Mouse (Mus musculus) liver, embryonic 13.5 days (tissue): Measurements from ENCODE around the gene Snap23. TPM values are rescaled to one million over a fixed set of nuclear protein-coding genes. Genes with fewer than 3 reads are reported as not detected.
"Not testable (repeated sequence)": the region's sequence is repeated elsewhere in the genome, so short reads cannot be mapped to it uniquely, and the experiment has no call there.

ENCODE experiments used
- ATAC-seq: fragments of 200-750 bp; cut with Nextera tagmentation; 2 replicates; pipeline ENCODE4 v1.8.0; 2017; ENCODE audit warnings: low read depth, mild to moderate bottlenecking, moderate number of reproducible peaks, moderate library complexity
- DNase-seq: peaks from one replicate; pipeline ENCODE4 v3.0.0; 2022
- H3K27ac ChIP-seq: fragments of 300-500 bp; sonication (generic); 2 replicates; pipeline ENCODE4 v1.5.1; 2015; ENCODE audit warnings: moderate library complexity, mild to moderate bottlenecking, inconsistent platforms
- H3K27me3 ChIP-seq: fragments of 300-500 bp; sonication (generic); 2 replicates; pipeline ENCODE4 v1.6.1; 2015; ENCODE audit warnings: mild to moderate bottlenecking, inconsistent platforms
- H3K36me3 ChIP-seq: fragments of 300-500 bp; sonication (generic); 2 replicates; pipeline ENCODE4 v1.6.1; 2015; ENCODE audit warnings: mild to moderate bottlenecking, inconsistent platforms
- H3K4me1 ChIP-seq: fragments of 300-500 bp; sonication (generic); replicated peaks from 2 replicates; pipeline ENCODE4 v1.6.1; 2015; ENCODE audit warnings: inconsistent platforms
- H3K4me2 ChIP-seq: fragments of 300-500 bp; sonication (generic); 2 replicates; pipeline ENCODE4 v1.6.1; 2015; ENCODE audit warnings: inconsistent platforms, mild to moderate bottlenecking, moderate library complexity
- H3K4me3 ChIP-seq: fragments of 300-500 bp; sonication (generic); replicated peaks from 2 replicates; pipeline ENCODE4 v1.5.1; 2015; ENCODE audit warnings: mild to moderate bottlenecking, inconsistent platforms
- H3K9ac ChIP-seq: fragments of 300-500 bp; sonication (generic); 2 replicates; pipeline ENCODE4 v1.6.1; 2015; ENCODE audit warnings: mild to moderate bottlenecking, inconsistent platforms
- H3K9me3 ChIP-seq: fragments of 300-500 bp; sonication (generic); replicated peaks from 2 replicates; pipeline ENCODE4 v1.6.1; 2016; ENCODE audit warnings: inconsistent platforms
- WGBS: fragments of 180-500 bp; shearing (Covaris S2); methylation state at CpG from one replicate; pipeline ENCODE4 v1.1.7; 2015; ENCODE audit not compliant: insufficient replicate concordance; 5-methylcytosine and 5-hydroxymethylcytosine counted together
- polyA plus RNA-seq: library from polyadenylated mRNA; unstranded; fragments of >200 nt; fragmentation: Nextera tagmentation; extraction: Ambion mirVana; gene quantifications from 2 replicates; pipeline ENCODE4 v1.2.1, GENCODE M21; 2015

The Snap23 gene
- polyA plus RNA-seq, 1 experiment from 2014 or later, result 31.3 TPM

GRCm38 (mm10) chr2:120562859-120563234 lies 4.6 kb upstream of the Snap23 start:
- Histone ChIP-seq H3K4me3 (peak overlapping the region; percentile 86), H3K9me3 (no peaks in the 10 kb centered on the region), H3K36me3 (0 out of 2 replicates have a peak, but pooled peaks cover 5% of the 10 kb centered on the region), H3K4me2 (peak overlapping the region; percentile 79), H3K4me1 (peaks cover 60% of the 10 kb centered on the region), H3K27ac (peak overlapping the region; percentile 76), H3K27me3 (no peaks in the 10 kb centered on the region), H3K9ac (peak overlapping the region; percentile 90)
- DNase-seq, result no peak
- ATAC-seq, result no peak
- WGBS, result 6% methylated on average over 9 of the region's 9 CpGs

- DNase-seq, result peak; percentile 82
- Histone ChIP-seq H3K9ac (peak within 1 kb of the TSS; percentile 90), H3K36me3 (0 out of 2 replicates have a peak, but pooled peaks cover 5% of the 10 kb centered on the region), H3K4me2 (peak within 1 kb of the TSS; percentile 79), H3K9me3 (no peaks in the 10 kb centered on the region), H3K27me3 (no peaks in the 10 kb centered on the region), H3K27ac (peak within 1 kb of the TSS; percentile 76), H3K4me1 (peaks cover 60% of the 10 kb centered on the region), H3K4me3 (peak within 1 kb of the TSS; percentile 86)
- under 1% methylated on average over 50 of the region's 50 CpGs for WGBS
- peak; percentile 73 for ATAC-seq
Observed at GRCm38 (mm10) chr2:120563235-120563990, 4.1 kb upstream of the Snap23 start, which contains the start of gene Zfp106. TSS of gene Zfp106 (minus strand) at chr2:120563843.

GRCm38 (mm10) chr2:120564548-120565188 lies 2.8 kb upstream of the Snap23 start:
- Histone ChIP-seq H3K4me1 (peaks cover 69% of the 10 kb centered on the region), H3K27ac (peak overlapping the region; percentile 58)
- H3K27me3 ChIP-seq, H3K4me2 ChIP-seq, H3K4me3 ChIP-seq, H3K9me3 ChIP-seq, H3K36me3 ChIP-seq, H3K9ac ChIP-seq, ATAC-seq: not testable (repeated sequence)
- peak; percentile 18 for DNase-seq
- WGBS, result 33% methylated on average over 4 of the region's 4 CpGs

- Histone ChIP-seq H3K9ac (no peak overlapping the region), H3K4me1 (peaks cover 68% of the 10 kb centered on the region), H3K27ac (peak overlapping the region; percentile 58), H3K27me3 (no peaks in the 10 kb centered on the region), H3K4me3 (no peak overlapping the region), H3K36me3 (0 out of 2 replicates have a peak, but pooled peaks cover 5% of the 10 kb centered on the region), H3K9me3 (no peaks in the 10 kb centered on the region), H3K4me2 (no peak overlapping the region)
- no peak for DNase-seq
- ATAC-seq, result no peak
- WGBS, result 7% methylated on average over 2 of the region's 2 CpGs
Observed at GRCm38 (mm10) chr2:120565363-120565762, 2.1 kb upstream of the Snap23 start.

GRCm38 (mm10) chr2:120567798-120568320 lies 388 bp downstream of the Snap23 start:
- H3K27ac ChIP-seq, result peak overlapping the region; percentile 83
- H3K4me1 ChIP-seq, result peaks cover 62% of the 10 kb centered on the region
- peaks cover 11% of the 10 kb centered on the region for H3K36me3 ChIP-seq
- ATAC-seq (peak; percentile 66), DNase-seq (no peak)
- no peaks in the 10 kb centered on the region for H3K9me3 ChIP-seq
- H3K4me3 ChIP-seq, result peak overlapping the region; percentile 85
- peak overlapping the region; percentile 77 for H3K4me2 ChIP-seq
- peak overlapping the region; percentile 90 for H3K9ac ChIP-seq
- H3K27me3 ChIP-seq, result no peaks in the 10 kb centered on the region
- WGBS, result under 1% methylated on average over 22 of the region's 22 CpGs

GRCm38 (mm10) chr2:120571081-120571480 lies 3.6 kb downstream of the Snap23 start:
- no peak overlapping the region; the same call in 1 of the 2 replicates for H3K27ac ChIP-seq
- WGBS, result 85% methylated on average over 3 of the region's 3 CpGs

GRCm38 (mm10) chr2:120572161-120572560 lies 4.7 kb downstream of the Snap23 start:
- not testable (repeated sequence) for ATAC-seq
- WGBS, result 74% methylated on average over 3 of the region's 3 CpGs

More at GRCm38 (mm10) chr2:120571081-120571480, 3.6 kb downstream of the Snap23 start:
- H3K9me3 ChIP-seq, result no peaks in the 10 kb centered on the region
- ATAC-seq (no peak), DNase-seq (no peak)
- no peak overlapping the region for H3K4me3 ChIP-seq
- H3K4me1 ChIP-seq, result peaks cover 63% of the 10 kb centered on the region
- no peak overlapping the region for H3K9ac ChIP-seq
- H3K36me3 ChIP-seq, result peaks cover 11% of the 10 kb centered on the region
- H3K4me2 ChIP-seq, result no peak overlapping the region
- no peaks in the 10 kb centered on the region for H3K27me3 ChIP-seq

GRCm38 (mm10) chr2:120575121-120575520 lies 7.7 kb downstream of the Snap23 start:
- Histone ChIP-seq H3K4me3 (no peak overlapping the region), H3K9ac (no peak overlapping the region), H3K4me2 (peak overlapping the region; percentile 30; the same call in 1 of the 2 replicates), H3K9me3 (no peaks in the 10 kb centered on the region), H3K27me3 (no peaks in the 10 kb centered on the region), H3K36me3 (peaks cover 13% of the 10 kb centered on the region), H3K4me1 (peaks cover 65% of the 10 kb centered on the region), H3K27ac (peak overlapping the region; percentile 70)
- no peak for DNase-seq
- no peak for ATAC-seq
- 71% methylated on average over 3 of the region's 3 CpGs for WGBS

More at GRCm38 (mm10) chr2:120572161-120572560, 4.7 kb downstream of the Snap23 start:
- not testable (repeated sequence) for DNase-seq, H3K9ac ChIP-seq, H3K27me3 ChIP-seq, H3K9me3 ChIP-seq, H3K27ac ChIP-seq, H3K4me3 ChIP-seq, H3K4me2 ChIP-seq
- Histone ChIP-seq H3K4me1 (peaks cover 66% of the 10 kb centered on the region), H3K36me3 (peaks cover 11% of the 10 kb centered on the region)

GRCm38 (mm10) chr2:120575978-120576377 lies 8.5 kb downstream of the Snap23 start:
- ATAC-seq (peak; percentile 70), DNase-seq (no peak)
- Histone ChIP-seq H3K9me3 (no peaks in the 10 kb centered on the region), H3K27me3 (no peaks in the 10 kb centered on the region), H3K4me2 (peak overlapping the region; percentile 30), H3K27ac (peak overlapping the region; percentile 70), H3K4me1 (peaks cover 62% of the 10 kb centered on the region), H3K36me3 (peaks cover 13% of the 10 kb centered on the region), H3K4me3 (no peak overlapping the region), H3K9ac (0 out of 2 replicates have a peak overlapping the region, but pooled peaks have one; percentile 29)
- WGBS, result 13% methylated on average over 2 of the region's 2 CpGs

- Histone ChIP-seq H3K4me1 (peaks cover 47% of the 10 kb centered on the region), H3K9ac (no peak overlapping the region), H3K27me3 (no peaks in the 10 kb centered on the region), H3K36me3 (peaks cover 4% of the 10 kb centered on the region; the same call in 1 of the 2 replicates), H3K4me3 (no peak overlapping the region), H3K9me3 (no peaks in the 10 kb centered on the region), H3K4me2 (no peak overlapping the region), H3K27ac (peak overlapping the region; percentile 43)
- 63% methylated on average over 4 of the region's 4 CpGs for WGBS
- DNase-seq (no peak), ATAC-seq (no peak)
Observed at GRCm38 (mm10) chr2:120577799-120578198, 10.3 kb downstream of the Snap23 start.

- DNase-seq (no peak), ATAC-seq (no peak)
- H3K4me2 ChIP-seq, result no peak overlapping the region
- no peak overlapping the region for H3K9ac ChIP-seq
- H3K27me3 ChIP-seq, result no peaks in the 10 kb centered on the region
- H3K27ac ChIP-seq, result no peak overlapping the region
- peaks cover 4% of the 10 kb centered on the region; the same call in 1 of the 2 replicates for H3K36me3 ChIP-seq
- WGBS, result 29% methylated on average over 5 of the region's 5 CpGs
- H3K9me3 ChIP-seq, result no peaks in the 10 kb centered on the region
- H3K4me1 ChIP-seq, result peaks cover 44% of the 10 kb centered on the region
- H3K4me3 ChIP-seq, result no peak overlapping the region
Observed at GRCm38 (mm10) chr2:120578286-120578685, 10.8 kb downstream of the Snap23 start.
